Mouse (Mus musculus) lung, postnatal 0 days (tissue): ENCODE measurements around the gene Rbm25.

Source experiments
- CTCF ChIP-seq: IDR thresholded peaks from 2 replicates; pipeline ENCODE4 v1.5.1; 2016; ENCODE audit warnings: antibody characterized with exemption, mild to moderate bottlenecking
- EP300 ChIP-seq: IDR thresholded peaks from 2 replicates; pipeline ENCODE4 v1.6.1; 2016; ENCODE audit warnings: antibody characterized with exemption, mild to moderate bottlenecking, control low read depth

- TF ChIP-seq CTCF (no peak), EP300 (no peak)
Measured at GRCm38 (mm10) chr12:83701608-83702007, 70.6 kb downstream of the Rbm25 start.
